Mouse (Mus musculus) bone marrow macrophage, adult 2 months (primary cell): ENCODE data around the gene Rnase9.

Source experiments
- CTCF ChIP-seq: IDR thresholded peaks from 2 replicates; pipeline ENCODE4 v1.5.1; 2012; ENCODE audit warnings: low read depth, mild to moderate bottlenecking, low read length, moderate library complexity
- POLR2A ChIP-seq: IDR thresholded peaks from 2 replicates; pipeline ENCODE4 v1.6.1; 2012; ENCODE audit warnings: mild to moderate bottlenecking, low read depth, low read length, borderline replicate concordance

DNA sequence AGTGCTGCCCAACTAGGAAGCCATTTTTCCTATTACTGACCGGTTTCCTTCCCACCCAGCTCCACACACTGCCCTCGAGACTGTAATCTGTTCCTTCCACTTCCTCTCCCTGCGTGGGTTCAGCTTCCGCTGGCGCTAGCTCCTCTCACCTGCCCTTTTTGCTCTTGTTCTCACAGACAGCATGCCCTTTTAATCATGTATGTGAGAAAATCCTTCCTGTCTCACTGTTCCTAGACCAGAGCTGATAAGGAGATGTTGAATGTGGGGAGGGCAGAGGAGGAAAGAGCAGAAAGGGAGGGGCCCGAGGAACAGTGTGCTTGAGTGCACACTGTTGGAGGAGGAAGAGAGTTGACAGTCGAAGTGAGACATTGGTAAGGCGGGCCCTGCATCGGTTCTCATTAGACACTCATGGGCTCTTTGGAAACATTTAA, 15.7 kb upstream of the Rnase9 start, which contains the start of gene Rnase12:
- TF ChIP-seq POLR2A: no peak
- TF ChIP-seq CTCF: no peak
